Mouse (Mus musculus): ENCODE results near the gene Atp11b.

Gene Atp11b

DNA sequence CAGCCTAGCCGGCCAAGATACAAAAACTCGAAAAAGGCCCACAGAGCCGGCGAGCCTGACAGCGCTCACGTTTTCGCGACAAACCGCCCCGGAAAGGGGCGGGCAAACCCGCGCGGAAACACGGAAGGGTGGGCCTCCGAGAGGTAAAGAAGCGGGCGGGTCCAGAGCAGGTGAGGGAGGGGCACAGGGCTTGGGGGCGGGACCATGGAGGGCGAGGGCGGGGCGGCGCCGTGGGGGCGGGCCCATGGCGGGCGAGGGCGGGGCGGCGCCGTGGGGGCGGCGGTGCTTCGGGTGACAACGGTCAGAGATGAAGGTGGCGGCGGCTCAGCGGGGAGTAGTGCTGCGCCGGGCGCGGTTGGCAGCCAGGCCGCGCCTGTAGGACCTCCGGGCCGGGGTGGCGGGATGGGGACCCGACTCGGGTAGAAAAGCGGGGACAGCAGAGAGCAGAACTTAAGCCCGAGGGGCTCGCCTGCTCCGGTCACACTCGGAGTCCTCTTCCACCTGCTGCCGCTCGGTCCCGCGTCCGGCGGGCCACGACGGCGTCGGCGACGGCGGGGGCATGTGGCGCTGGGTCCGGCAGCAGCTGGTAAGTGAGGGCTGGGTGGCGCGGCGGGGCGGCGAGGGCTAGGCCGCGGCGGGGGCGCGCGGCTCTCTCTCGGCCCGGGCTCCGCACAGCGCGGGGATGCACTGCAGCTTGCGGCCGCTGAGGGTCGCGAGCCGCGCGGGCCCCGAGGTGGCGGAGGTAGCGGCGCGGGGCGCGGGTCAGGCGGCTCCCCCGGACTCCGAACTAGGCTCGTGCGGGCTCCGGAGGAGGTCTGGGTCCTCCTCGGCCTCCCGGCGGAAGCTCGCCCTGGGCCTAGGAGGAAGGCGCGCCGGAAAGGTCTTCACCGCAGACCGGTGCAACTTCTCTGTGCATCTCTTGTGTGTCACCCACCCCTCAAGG is at the start of gene Atp11b:
Gene Atp11b (plus strand): TSS at position 282 of the 943 bp plus-strand sequence.
- peak; percentile 64 to 69 for DNase-seq (ENCODE audit: low spot score in 2 of 2)

DNA sequence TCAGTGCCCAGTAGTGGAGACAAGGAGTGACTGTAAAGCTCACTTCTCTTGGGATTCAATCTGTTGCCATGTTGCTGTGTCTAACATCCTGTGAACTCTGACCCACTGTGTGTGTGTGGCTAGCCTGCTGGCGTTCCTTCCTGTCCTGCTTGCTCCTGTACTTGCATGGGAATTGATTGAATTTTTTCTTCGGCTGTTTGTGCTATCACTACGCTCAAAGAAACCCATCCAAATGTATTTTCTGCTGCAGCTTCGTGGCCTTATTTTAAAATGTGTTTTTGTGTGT is 49.6 kb upstream of the Atp11b start:
- no peak for DNase-seq (ENCODE audit: low spot score in 2 of 2)

DNA sequence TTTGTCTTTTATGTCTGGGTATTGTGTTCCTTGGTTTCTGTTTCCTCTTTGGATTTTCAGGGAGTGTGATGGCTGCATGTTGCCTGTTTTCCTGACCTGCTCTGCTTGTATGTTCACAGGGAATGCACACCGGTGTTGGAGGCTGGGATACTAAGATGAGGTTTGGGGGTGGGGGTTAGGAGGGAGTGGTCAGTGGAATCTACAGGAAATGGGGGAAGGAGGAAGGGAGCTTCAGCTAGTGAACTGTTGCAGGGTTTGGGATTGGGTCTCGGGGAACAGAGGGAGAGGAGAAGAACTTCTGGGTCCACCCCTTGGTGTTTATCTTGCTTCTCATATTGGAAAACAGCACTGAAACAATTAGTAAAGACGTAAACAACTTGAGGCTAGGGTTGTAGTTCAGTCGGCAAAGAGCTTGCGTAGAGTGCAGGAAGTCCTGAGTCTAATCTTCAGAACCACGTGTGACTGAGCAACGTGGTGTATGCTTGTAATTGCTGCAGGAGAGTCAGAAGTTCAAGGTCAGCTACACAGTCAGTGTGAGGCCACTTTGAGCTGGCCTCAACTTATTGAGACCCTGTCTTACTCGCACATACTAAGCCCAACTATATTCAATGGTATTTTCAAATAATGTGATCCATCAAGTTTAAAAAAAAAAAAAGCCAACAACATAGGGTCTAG is 34.2 kb upstream of the Atp11b start:
- DNase-seq (ENCODE audit: low spot score in 2 of 2): no peak

DNA sequence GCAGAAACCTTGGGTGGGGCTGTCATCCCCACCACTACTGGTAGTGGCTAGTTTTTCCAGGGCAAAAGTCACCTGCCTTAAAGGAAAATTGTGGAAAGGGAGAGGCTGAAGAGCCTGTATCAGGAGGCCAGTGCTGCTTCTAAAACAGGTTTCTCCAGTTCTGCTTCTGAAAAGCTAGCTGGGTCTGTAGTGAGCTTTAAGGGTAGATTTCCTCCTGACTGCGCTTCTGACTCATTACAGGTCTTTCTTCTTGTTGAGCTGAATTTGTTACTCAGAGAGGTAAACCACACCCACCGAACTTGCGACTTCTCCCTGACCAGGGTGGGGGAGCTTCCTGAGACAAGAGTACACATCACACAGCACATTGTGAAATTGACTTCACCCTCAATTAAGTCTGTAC is 33.1 kb upstream of the Atp11b start:
- DNase-seq (ENCODE audit: low spot score in 2 of 2): no peak

DNA sequence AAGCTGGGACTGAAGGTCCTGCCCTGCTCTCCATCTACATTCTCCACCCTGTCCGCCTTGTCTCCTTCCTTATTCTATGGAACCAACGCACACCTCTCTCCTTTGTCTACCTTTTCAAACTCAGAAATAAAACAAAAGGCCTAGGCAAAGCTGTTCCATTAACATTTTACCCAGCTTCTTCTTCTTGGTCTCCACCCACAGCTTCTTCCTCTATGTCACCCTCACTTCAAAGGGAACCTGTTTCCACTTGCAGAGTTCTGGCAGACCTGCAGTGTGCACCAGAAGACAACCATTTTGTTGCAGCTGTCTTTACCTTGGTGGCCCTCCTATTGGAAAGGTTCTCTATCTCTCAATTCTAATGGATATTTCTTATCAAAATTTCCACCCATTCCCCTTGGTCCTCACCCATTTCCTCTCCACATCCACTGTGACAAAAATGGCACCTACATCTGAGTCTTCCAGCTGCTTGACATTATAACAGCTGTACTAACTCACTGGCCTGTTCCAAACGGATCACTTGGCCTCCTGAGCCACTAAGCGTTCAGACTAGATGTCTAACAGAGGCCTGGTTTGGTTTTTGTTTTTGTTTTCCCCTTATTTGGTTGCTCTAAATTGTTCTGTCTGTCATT is 32.0 kb upstream of the Atp11b start:
- DNase-seq (ENCODE audit: low spot score in 2 of 2): no peak

DNA sequence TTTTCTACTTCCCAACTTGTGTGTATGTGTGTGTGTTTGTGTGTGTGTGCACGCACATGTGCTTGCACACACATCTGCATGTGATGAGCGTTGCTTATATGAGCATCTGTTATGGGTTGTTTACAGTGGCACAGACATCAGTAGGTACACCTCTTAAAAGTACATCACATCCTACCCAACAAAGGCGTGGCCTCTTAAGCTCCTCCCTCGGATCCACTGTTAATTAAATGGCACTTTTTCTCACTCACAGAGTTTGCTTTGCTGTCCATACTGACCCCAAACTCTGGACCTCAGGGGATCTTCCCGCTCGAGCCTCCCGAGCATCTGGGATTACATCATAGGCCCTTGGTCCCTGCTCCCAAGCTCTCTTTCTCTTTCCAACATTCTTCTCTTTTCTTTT is 31.1 kb upstream of the Atp11b start:
- no peak for DNase-seq (ENCODE audit: low spot score in 2 of 2)

DNA sequence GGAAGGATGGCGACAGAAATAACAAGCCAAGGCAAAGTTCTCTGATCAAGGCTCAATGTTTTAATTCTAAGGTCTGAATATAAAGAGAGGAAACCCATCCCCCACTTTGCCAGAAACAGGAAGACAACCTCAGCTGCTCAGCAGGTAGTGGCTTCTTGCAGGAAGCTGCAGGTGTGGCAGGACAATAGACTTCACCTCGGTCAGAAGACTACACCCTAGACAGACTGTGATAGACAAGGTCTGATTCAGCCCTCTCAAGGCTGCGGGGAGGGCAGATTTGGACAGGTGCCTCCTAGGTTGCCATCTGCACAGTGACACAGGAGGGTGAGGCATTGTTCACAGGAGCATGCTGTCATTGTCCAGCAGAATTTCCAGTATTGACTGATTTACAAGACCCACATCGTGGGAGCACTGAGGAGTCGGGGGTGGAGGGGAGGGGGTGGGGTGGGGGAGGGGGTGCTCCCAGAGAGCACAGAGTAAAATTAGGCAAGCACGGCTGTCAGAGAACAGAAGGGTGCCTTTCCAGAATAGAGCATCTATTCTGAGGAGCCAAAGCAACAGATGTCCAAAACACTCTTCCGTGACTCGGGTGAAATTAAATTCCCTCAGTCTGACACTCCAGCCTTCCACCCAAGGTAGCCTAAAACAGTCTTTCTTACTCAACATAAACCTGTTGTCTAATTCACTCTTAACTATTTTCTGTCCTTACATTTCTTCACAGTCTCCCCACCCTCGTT is 30.2 kb upstream of the Atp11b start:
- DNase-seq (ENCODE audit: low spot score in 2 of 2): peak in 1 of 2 experiments; percentile 22

DNA sequence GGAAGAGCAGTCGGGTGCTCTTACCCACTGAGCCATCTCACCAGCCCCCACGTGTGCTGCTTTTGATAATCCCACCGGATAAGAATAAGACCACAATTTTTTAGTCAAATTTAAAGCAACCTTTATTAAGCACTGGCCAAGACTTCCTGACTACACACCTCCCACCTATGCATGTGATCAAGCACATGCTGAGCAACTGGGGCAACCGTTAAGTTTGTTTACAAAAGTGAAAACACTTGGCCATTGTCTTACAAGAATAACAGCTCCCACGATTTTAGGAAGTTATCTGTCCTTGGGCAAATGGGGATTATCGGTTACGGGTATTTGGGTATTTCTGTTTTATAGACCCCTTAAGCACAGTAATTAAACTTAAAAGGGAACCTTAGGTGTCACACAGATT is 28.8 kb upstream of the Atp11b start:
- no peak for DNase-seq (ENCODE audit: low spot score in 2 of 2)

DNA sequence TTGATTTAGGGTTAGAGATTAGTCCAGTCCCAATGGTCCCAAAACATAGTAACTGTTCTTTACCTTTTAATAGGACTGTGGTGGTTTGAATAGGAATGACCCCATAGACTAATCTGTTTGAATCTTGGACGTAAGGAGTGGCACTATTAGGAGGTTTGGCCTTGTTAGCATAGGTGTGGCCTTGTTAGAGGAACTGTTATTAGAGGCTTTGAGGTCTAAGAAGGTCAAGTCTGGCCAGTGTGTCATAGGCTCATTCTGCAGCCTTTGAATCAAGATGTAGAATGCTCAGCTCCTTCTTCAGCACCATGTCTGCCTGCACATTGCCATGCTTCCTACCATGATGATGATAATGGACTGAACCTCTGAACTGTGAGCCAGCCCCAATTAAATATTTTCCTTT is 27.0 kb upstream of the Atp11b start:
- no peak for DNase-seq (ENCODE audit: low spot score in 2 of 2)

DNA sequence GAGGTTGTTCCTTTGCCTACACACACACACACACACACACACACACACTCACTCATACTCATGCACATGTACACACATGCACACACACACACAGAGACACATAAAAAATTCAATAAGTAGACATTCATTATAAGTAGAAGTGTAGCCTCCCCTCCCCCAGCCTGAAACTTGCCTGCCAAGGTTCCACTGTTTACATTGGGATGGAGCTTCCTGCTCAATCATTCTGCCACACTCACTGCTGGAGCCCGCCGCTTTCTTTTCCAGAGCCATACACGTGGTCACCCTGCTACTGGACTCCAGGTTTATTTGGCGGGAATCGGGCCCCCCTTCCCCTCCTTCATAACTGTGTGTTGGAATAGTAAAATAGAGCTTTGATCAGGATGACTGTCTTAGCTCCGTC is 24.4 kb upstream of the Atp11b start:
- no peak for DNase-seq (ENCODE audit: low spot score in 2 of 2)

DNA sequence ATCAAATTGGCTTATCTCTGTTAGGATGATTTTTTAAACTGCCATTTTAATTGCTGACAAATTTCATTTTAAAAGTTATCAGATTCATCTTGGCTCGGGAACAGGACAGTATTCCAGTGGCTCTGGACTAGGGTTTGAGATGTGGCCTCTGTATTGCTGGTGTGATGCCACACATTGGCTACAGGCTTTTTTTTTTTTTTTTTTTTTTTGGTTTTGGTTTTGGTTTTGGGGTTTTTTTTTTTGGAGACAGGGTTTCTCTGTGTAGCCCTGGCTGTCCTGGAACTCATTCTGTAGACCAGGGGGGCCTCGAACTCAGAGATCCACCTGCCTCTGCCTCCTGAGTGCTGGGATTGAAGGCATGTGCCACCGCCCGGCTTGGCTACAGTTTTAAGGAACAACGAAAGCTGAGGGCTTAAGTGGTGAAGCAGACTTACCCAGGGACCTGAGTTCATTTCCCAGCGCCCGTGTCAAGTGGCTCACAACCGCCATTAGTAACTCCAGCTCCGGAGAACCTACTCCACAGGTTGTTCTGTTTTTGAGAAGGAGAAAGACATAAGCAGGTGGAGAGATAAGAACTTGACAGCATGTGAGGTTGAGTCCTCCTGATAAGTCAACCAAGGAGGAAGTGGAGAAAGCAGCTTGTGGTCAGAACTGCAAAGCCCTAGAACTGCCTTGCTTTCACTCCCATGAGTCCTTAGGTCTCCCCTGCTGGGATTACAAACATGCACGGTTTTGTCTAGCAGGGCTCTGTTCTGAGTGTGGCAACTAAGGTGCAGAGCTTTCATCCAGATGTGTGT is 21.7 kb upstream of the Atp11b start:
- DNase-seq (ENCODE audit: low spot score in 2 of 2): no peak

DNA sequence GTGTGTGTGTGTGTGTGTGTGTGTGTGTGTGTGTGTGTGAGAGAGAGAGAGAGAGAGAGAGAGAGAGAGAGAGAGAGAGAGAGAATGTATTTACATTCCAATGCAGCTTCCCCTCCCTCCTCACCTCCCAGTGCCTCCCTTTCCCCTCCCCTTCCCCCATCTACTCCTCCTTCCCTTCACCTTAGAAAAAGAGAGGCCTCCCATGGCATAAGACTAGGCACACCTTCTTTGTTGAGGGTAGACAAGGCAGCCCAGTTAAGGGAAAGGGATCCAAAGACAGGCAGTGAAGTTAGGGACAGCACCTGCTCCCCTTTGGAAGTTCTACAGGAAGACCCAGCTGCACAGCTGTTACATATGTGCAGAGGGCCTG is 21.1 kb upstream of the Atp11b start:
- no peak for DNase-seq (ENCODE audit: low spot score in 2 of 2)

DNA sequence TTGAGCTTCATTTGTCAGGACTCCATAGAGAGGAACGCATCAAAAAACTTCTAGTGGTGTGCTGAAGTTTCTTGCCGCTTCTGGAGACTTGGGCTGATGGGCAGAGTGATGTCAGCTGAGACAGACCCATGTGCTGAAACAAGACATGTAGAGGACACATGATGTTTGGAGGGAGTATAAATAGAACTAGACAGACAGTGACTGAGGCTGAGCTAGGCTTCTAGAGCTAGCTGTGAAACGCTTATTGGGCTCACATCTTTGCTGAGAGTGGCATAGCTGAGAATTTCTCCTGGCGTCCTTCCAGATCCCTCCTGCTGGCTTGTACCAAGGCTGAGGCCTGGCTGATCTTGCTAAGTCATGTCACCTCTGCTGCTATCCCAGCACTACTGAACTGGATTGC is 19.4 kb upstream of the Atp11b start:
- no peak for DNase-seq (ENCODE audit: low spot score in 2 of 2)

DNA sequence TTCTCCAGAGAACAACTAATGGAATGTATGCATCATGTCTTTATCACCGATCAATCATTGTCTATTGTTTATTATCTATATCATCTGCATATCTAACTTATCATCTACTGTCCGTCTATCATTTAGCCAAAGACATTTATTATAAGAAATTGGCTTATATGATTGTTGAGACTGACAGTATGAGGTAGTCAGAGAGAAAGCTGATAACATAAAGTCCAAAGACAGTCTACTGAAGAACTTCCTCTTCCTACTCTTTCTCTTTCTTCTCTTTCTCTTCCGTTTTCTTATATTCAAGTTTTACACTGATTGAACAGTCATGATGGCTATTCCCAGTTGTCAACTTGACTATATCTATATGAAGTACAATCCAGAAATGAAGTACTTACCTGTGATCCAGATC is 15.8 kb upstream of the Atp11b start:
- DNase-seq (ENCODE audit: low spot score in 2 of 2): no peak

DNA sequence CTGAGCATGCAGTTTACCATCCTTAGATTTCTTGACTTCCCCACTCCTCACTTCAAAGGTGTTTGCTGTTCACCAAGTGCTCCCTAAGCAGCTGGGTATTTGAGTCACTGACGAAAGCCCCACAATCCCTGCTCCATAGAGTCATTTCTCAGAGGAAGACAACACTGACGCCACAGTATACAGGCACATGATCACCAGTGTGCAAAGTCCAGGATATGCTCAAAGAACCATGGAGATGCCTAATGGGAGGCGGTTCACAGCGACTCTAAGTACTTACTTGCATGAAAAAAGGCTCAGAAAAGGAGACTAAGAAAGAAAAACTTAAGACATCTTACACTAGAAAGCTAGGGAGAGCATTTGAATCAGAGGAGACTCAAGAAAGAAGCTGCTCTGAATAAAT is 8.9 kb upstream of the Atp11b start:
- DNase-seq (ENCODE audit: low spot score in 2 of 2): no peak

DNA sequence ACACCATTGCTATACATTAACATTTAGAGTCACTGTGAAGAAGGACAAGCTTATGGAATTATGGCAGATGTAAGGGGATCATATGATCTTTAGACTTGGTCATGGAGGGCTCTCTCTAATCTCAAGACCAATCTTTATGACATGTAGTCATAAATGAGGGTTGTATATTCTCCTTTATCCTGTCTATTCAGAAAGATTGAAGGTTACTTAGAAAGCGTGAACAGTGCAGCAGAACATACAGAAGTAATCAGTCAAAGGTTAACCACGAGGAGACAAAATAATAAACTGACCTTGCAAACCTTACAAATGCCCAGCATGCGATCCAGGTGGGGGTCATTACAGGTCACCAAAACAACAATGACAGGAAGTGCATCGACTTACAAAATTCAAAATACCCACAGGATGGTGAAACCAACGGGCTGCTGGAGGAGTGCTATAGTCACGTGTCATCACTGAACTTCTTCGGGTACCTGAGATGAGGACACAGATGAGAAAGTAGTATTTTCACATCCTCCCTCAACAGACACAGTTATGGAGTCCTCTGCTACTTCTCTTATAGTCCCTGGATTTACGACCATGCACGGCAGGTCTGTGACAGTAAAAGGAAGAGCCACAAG is 7.0 kb upstream of the Atp11b start:
- no peak for DNase-seq (ENCODE audit: low spot score in 2 of 2)

DNA sequence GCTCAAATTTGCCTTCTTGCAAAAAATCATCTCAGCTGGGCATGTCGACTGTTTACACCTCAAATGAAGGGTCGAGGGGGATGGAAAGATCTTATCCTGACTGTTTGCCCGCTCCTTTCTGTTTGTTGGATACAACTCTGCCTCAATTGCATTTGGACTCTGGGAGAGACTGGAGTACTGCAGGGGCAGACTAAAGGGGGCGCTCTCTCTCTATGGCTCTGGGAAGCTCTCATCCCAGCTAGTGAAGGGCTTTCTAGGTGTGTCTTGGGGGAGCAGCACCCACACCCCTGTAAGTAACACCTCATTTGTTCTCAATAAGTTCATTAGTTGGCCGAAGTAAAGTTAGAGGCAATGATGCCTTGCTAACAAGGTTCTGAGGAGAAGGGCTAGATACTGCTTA is 3.6 kb upstream of the Atp11b start:
- DNase-seq (ENCODE audit: low spot score in 2 of 2): no peak

DNA sequence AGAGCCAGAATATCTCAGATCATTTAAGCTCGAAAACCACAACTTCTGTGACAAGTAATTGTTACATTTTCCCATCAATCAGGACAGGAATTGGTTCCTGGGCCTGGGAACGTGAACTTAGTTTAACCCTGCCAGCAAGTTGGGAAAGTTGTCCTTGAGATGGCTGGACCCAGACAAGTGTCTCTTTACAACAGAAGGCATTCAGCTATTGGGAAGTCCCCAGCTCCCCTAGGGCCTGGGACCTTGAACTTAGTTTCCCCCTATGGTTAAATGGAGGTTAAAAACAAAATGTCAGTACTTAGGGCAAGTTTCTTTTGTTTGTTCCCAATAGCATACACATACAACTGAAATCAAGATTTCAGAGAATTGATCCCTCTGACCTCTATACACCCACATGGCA is 2.2 kb upstream of the Atp11b start:
- DNase-seq (ENCODE audit: low spot score in 2 of 2): no peak

DNA sequence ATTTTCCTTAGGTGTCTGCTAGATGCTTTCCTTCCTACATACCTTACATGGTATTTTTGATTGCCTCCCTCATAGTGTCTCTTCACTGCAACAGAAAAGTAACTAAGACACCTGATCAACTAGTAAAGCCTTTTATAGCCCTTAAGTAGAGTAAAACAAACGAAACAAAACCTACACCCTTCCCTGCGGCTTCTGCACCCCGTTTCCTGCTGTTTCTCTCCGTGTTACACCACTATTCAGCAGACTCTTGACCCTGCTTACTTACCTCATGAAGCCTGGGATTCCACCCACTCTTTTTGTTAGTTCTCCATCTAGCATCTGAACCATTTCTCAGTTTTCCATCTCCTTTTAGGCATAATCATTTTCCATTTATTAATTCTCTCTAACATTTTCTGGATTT is 8.8 kb downstream of the Atp11b start:
- no peak for DNase-seq (ENCODE audit: low spot score in 2 of 2)

DNA sequence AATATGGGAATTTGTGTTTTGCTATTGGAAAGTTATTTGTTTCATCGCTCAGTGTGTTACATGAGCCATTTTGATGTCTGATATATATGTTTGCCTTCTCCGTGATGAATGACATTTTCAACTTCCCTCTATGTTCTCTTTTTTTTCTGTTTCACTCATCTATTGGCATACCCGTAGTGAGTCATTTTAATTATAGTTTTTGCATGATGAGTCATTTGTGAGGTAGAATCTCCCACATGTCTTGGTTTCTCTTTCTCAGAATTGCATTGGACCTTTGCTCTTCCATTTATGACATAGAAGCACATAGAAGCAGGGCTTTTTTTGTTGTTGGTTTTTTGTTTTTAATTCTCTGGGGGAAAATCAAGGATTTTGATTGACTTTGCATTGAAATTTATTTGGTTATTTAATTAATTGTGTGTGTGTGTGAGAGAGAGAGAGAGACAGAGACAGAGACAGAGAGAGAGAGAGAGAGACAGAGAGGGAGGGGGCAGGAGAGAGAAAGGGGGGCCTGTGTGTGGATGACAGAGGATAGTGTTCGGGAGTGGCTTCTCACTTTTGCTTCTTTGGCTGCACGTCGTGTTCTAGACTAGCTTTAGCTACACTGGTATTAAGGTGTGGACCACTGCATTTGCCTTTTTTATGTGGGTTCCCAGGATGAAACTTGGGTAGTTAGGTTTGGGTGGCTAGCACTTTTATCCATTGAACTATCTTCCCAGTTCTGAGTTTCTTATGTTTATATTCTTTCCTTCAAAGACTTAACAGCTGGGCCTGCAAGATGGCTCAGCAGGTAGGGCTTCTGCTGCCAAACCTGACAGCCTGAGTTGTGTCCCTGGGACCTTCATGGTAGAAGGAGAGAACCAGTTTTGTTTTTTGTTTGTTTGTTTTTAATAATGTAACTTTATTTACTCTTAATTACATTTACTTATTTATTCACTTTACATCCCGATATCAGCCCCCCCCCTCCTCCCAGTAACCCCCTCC is 11.0 kb downstream of the Atp11b start:
- no peak for DNase-seq (ENCODE audit: low spot score in 2 of 2)
